Mouse (Mus musculus): ENCODE results near the gene Gstm7.

The Gstm7 gene

DNA sequence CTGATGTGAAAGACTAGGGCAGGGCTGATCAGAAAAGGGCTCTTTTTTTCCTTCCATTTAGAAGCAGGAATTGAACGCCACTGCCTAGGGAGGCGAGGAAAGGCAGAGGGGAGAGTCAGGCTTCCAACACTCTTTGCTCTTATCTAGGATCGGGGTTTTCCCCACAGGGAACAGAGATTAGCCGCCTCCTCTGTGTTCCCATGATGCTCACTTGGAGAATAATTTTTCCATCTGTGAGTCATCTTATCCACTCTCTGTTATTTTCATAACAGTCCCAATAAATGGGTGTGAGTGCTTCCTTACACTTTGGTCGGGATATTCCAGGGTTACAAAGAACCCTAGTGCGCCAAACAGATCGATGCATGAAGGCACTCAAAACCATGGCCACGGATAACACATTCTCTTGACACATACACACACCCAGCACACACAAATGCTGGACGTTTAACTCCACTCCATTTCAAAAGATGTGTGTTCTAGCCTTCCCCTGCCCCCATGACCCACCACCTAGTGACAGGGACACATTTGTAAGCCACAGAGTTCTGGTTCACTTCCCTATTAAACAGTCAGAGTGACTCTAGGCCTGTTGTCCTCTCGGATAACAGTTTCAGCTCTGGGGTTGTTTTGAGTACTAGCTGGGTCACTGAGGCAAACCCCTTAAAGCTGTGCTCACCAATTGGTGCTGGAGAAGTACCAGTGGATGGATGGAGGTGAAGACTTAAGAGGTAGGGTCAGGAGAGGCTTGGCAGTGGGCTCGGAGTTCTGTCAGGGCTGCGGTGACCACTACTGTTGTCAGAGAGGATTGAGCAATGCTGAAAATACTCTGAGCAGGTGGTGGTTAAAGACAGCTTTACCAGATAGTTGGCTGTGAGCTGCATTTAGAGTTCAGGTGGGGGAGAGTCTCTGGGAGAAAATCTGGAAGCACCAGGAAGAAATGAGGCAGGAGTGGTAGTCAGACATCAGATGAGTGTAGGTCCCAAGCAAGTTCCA is 53.6 kb downstream of the Gstm7 start:
- DNase-seq (ENCODE audit: extremely low spot score, low read depth, low spot score), result no peak

DNA sequence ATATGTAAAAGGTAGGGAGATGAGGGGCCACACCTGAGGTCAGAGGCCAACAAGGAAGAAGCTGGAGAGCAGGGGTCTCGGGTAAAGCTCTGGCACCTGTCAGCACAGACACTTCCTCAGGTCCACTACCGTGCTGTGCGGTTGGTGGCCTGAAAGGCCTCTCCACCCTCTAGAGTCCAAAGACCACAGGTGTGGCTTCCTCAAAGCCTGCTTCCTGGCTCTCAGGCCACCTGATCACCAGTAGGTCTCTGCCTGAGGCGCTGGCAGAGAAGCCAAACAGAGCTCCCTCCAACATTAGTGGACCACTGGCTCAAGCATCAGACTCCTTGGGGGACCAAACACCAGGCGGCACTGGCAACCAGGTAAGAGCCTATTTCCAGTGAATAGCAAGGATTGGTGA is 54.6 kb downstream of the Gstm7 start, which contains the start of gene Eps8l3:
Eps8l3 (plus strand) TSS at position 225 of the 400 bp plus-strand sequence.
- no peak for DNase-seq (ENCODE audit: extremely low spot score, low read depth, low spot score)
